Mouse (Mus musculus): ENCODE results near the gene Abca4. TPM values are rescaled to one million over a fixed set of nuclear protein-coding genes. Genes with fewer than 3 reads are reported as not detected.

Abca4 gene
- polyA plus RNA-seq, 1 experiment from 2014 or later = 1.1 TPM

- H3K4me3 ChIP-seq (replicated peaks) = peak overlapping the region; percentile 38
- 7% methylated on average over 17 of the region's 17 CpGs for WGBS
- H3K4me1 ChIP-seq (replicated peaks) = peaks cover 7% of the 10 kb centered on the region
- H3K9me3 ChIP-seq = no peaks in the 10 kb centered on the region
- 0 out of 2 replicates have a peak overlapping the region, but pooled peaks have one; percentile 4 for H3K27ac ChIP-seq
- H3K4me2 ChIP-seq (replicated peaks) = peak overlapping the region; percentile 83
- no peaks in the 10 kb centered on the region for H3K27me3 ChIP-seq (replicated peaks)
- ATAC-seq = peak; percentile 93
- 0 out of 2 replicates have a peak overlapping the region, but pooled peaks have one; percentile 24 for H3K9ac ChIP-seq
- H3K36me3 ChIP-seq = no peaks in the 10 kb centered on the region
Measured at GRCm38 (mm10) chr3:122122127-122122663, 78.0 kb downstream of the Abca4 start.

GRCm38 (mm10) chr3:122122838-122123237, 78.6 kb downstream of the Abca4 start:
- peak overlapping the region; percentile 83 for H3K4me2 ChIP-seq (replicated peaks)
- H3K36me3 ChIP-seq = no peaks in the 10 kb centered on the region
- H3K27me3 ChIP-seq (replicated peaks) = no peaks in the 10 kb centered on the region
- 0 out of 2 replicates have a peak overlapping the region, but pooled peaks have one; percentile 4 for H3K27ac ChIP-seq
- WGBS = 85% methylated on average over 8 of the region's 8 CpGs
- peaks cover 7% of the 10 kb centered on the region for H3K4me1 ChIP-seq (replicated peaks)
- ATAC-seq = no peak
- no peaks in the 10 kb centered on the region for H3K9me3 ChIP-seq
- H3K9ac ChIP-seq = no peak overlapping the region
- H3K4me3 ChIP-seq (replicated peaks) = no peak overlapping the region

DNA sequence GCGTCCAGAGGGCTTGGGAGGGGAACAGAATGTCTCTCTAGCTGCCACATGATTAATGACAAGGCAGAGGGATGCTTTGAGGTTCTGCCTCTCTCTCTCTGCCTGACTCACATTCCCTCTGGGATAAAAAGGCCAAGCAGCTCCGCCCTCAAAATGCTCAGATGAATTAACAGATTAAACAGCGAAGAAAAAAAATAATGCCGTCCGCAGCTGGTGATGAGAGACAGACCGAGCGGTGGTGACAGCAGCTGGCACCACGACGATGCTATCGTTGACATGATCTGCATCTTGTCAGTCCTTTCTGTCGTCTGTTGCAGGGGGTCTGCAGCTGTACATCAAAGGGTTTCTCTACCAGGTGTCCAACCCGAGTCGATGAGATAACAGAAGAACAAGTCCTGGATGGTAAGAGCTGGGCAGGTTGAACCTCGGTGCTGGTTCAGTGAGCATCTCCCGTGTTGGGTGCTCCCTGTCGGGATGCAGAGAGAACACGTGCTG, 84.8 kb downstream of the Abca4 start:
- Histone ChIP-seq H3K4me1 (replicated peaks) (no peaks in the 10 kb centered on the region), H3K4me3 (replicated peaks) (no peak overlapping the region), H3K9me3 (no peaks in the 10 kb centered on the region), H3K27me3 (replicated peaks) (no peaks in the 10 kb centered on the region), H3K9ac (no peak overlapping the region), H3K36me3 (no peaks in the 10 kb centered on the region), H3K4me2 (replicated peaks) (no peak overlapping the region), H3K27ac (no peak overlapping the region)
- WGBS = 34% methylated on average over 17 of the region's 17 CpGs
- ATAC-seq = no peak

DNA sequence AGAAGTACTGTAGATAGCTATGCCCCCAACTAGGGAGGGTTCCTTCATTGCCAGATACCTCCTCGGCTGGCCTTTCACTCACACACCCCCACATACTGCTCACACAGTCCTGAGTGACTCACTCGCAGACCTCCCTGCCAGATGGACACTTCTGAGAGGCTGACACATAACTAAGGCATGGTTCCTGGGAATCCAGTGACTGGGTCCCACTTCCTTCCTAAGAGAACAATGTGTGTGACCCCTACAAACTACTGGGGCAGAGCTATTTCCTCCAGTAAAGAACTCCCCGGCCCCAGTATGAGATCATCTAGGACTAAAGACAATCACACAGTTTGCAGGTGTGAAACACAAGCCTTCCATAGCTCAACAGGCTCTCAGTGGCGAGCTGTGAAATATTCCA, 86.5 kb downstream of the Abca4 start:
- no peak overlapping the region for H3K4me2 ChIP-seq (replicated peaks)
- no peak overlapping the region for H3K4me3 ChIP-seq (replicated peaks)
- H3K27ac ChIP-seq = no peak overlapping the region
- no peak overlapping the region for H3K9ac ChIP-seq
- no peaks in the 10 kb centered on the region for H3K27me3 ChIP-seq (replicated peaks)
- no peaks in the 10 kb centered on the region for H3K4me1 ChIP-seq (replicated peaks)
- no peaks in the 10 kb centered on the region for H3K9me3 ChIP-seq
- peak; percentile 34; the same call in 1 of the 2 replicates for ATAC-seq
- WGBS = 45% methylated on average over 4 of the region's 4 CpGs
- no peaks in the 10 kb centered on the region for H3K36me3 ChIP-seq

DNA sequence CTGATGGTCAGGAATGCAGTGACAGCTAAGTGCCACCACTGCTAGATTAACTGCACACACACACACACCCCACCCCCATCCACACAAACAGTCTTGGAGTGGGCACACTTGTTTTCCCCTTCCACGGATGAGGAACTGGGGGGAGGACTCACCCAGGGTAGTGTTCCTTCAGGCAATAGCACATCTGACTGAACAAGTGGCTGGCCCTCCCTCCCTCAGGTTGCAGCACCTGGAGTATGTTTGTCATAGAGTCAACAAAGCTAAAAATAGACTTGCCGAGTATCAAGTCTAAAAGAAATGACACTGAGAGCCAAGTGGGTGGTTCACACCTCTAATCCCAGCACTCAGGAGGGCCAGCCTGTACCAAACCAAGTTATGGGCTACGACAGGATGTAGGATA, 87.4 kb downstream of the Abca4 start:
- H3K27ac ChIP-seq = no peak overlapping the region
- 23% methylated on average over 3 of the region's 3 CpGs for WGBS
- H3K36me3 ChIP-seq = no peaks in the 10 kb centered on the region
- peak; percentile 71 for ATAC-seq
- no peak overlapping the region for H3K4me2 ChIP-seq (replicated peaks)
- H3K9me3 ChIP-seq = no peaks in the 10 kb centered on the region
- H3K27me3 ChIP-seq (replicated peaks) = no peaks in the 10 kb centered on the region
- H3K4me3 ChIP-seq (replicated peaks) = no peak overlapping the region
- no peaks in the 10 kb centered on the region for H3K4me1 ChIP-seq (replicated peaks)
- H3K9ac ChIP-seq = no peak overlapping the region

- no peak overlapping the region for H3K9ac ChIP-seq
- WGBS = 32% methylated on average over 5 of the region's 5 CpGs
- no peaks in the 10 kb centered on the region for H3K36me3 ChIP-seq
- ATAC-seq = no peak
- H3K27me3 ChIP-seq (replicated peaks) = no peaks in the 10 kb centered on the region
- H3K4me3 ChIP-seq (replicated peaks) = no peak overlapping the region
- H3K4me1 ChIP-seq (replicated peaks) = no peaks in the 10 kb centered on the region
- H3K27ac ChIP-seq = no peak overlapping the region
- H3K4me2 ChIP-seq (replicated peaks) = no peak overlapping the region
- H3K9me3 ChIP-seq = no peaks in the 10 kb centered on the region
Measured at GRCm38 (mm10) chr3:122133255-122133654, 89.0 kb downstream of the Abca4 start.

DNA sequence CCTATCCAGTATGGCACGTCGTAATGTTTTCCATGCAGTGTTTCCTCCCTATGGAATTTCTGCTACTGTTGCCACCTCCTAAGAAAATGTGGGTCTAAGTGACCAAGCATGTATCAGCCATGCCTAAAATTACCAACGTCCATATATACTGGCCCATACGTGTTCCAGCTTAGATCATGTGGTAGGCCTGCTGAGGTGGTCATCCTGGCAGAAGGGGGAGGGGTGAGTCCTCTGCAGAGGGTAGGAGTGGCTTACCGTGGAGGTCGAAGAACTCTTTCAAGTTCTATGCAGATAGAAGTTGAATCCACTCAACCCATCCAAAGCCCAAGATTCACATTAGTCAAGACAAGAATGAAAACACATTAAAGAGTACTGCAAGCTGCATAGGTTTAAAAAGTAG, 89.6 kb downstream of the Abca4 start:
- no peaks in the 10 kb centered on the region for H3K27me3 ChIP-seq (replicated peaks)
- no peak overlapping the region for H3K4me3 ChIP-seq (replicated peaks)
- no peak overlapping the region for H3K9ac ChIP-seq
- H3K4me1 ChIP-seq (replicated peaks) = no peaks in the 10 kb centered on the region
- H3K9me3 ChIP-seq = no peaks in the 10 kb centered on the region
- H3K4me2 ChIP-seq (replicated peaks) = no peak overlapping the region
- no peak overlapping the region for H3K27ac ChIP-seq
- H3K36me3 ChIP-seq = no peaks in the 10 kb centered on the region
- no peak for ATAC-seq
- 44% methylated on average over 6 of the region's 6 CpGs for WGBS

DNA sequence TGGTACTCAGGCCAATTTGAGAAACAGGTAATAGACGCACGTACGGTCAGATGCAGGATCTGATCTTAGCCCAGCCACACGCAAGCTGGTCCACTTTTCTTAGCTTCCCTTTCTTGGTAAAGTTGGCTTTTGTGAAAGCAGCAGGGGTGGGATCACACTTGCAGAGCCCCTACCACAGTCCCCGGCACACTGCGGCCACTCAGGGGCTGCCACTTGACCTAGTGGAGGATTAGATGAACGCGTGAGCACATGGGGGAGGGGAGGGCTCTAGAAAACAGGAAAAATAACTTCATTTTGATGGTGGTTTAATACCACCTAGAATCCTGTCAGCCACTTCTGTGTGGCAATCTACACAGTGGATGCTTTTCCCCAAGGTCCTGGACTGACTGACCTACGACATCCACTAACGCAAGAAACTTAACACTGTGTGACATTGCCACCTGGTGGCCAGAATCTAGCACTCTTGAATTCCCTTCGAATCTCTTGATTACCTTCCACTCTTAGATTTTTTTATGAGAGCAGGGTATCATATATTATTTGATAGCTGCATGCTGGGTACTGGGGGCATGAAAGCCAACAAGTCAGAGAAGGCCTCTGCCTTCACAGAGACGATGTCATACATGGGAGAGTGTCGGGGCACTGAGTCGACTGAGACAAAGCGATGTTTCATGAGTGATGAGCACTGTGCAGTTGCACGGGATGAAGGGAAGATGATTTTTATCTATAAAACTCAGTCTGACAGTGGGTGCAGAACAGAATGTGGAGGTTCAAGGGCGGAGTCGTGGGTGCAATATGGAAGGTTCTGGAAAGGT, 96.6 kb downstream of the Abca4 start:
- WGBS = 67% methylated on average over 18 of the region's 18 CpGs

GRCm38 (mm10) chr3:122142256-122142922, 98.1 kb downstream of the Abca4 start:
- no peaks in the 10 kb centered on the region for H3K27me3 ChIP-seq (replicated peaks)
- no peak overlapping the region for H3K4me3 ChIP-seq (replicated peaks)
- no peaks in the 10 kb centered on the region for H3K36me3 ChIP-seq
- H3K27ac ChIP-seq = no peak overlapping the region
- H3K9me3 ChIP-seq = no peaks in the 10 kb centered on the region
- no peak for ATAC-seq
- 71% methylated on average over 9 of the region's 9 CpGs for WGBS
- no peaks in the 10 kb centered on the region for H3K4me1 ChIP-seq (replicated peaks)
- H3K4me2 ChIP-seq (replicated peaks) = no peak overlapping the region
- no peak overlapping the region for H3K9ac ChIP-seq

More for the DNA sequence above, 96.6 kb downstream of the Abca4 start:
- Histone ChIP-seq H3K27ac (no peak overlapping the region), H3K4me2 (replicated peaks) (no peak overlapping the region), H3K36me3 (no peaks in the 10 kb centered on the region), H3K9me3 (no peaks in the 10 kb centered on the region), H3K9ac (no peak overlapping the region), H3K27me3 (replicated peaks) (no peaks in the 10 kb centered on the region), H3K4me1 (replicated peaks) (no peaks in the 10 kb centered on the region), H3K4me3 (replicated peaks) (no peak overlapping the region)
- ATAC-seq = peak; percentile 49; the same call in 1 of the 2 replicates

GRCm38 (mm10) chr3:122143432-122143831, 99.2 kb downstream of the Abca4 start:
- Histone ChIP-seq H3K4me1 (replicated peaks) (no peaks in the 10 kb centered on the region), H3K27me3 (replicated peaks) (no peaks in the 10 kb centered on the region), H3K4me2 (replicated peaks) (no peak overlapping the region), H3K4me3 (replicated peaks) (no peak overlapping the region), H3K27ac (no peak overlapping the region), H3K9me3 (no peaks in the 10 kb centered on the region), H3K36me3 (no peaks in the 10 kb centered on the region), H3K9ac (no peak overlapping the region)
- 79% methylated on average over 3 of the region's 3 CpGs for WGBS
- no peak for ATAC-seq

- no peaks in the 10 kb centered on the region for H3K9me3 ChIP-seq
- 88% methylated on average over 3 of the region's 3 CpGs for WGBS
Measured at GRCm38 (mm10) chr3:122145430-122145829, 101.2 kb downstream of the Abca4 start.

DNA sequence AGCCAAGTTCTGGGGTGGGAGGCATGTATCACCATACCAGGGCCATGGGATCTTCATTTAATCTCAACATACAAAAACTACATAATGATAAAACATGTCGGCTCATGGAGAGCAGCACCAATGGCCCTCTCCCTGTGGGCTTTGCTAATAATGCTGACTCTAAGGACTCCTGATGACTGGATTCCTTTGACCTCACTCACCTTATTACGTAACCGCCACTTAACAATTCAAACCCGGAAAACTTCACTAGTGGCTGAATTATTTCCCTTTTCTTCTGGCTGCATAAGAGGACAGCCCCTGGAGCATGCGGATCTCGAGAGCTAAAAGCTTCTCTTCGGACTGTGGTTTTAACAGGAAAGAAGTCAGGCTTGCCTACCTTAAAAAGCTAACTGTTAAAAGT, 106.6 kb downstream of the Abca4 start:
- Histone ChIP-seq H3K9ac (no peak overlapping the region), H3K36me3 (no peaks in the 10 kb centered on the region), H3K4me2 (replicated peaks) (no peak overlapping the region), H3K27ac (no peak overlapping the region), H3K27me3 (replicated peaks) (no peaks in the 10 kb centered on the region), H3K4me1 (replicated peaks) (no peaks in the 10 kb centered on the region), H3K4me3 (replicated peaks) (no peak overlapping the region), H3K9me3 (no peaks in the 10 kb centered on the region)
- 75% methylated on average over 7 of the region's 7 CpGs for WGBS
- no peak for ATAC-seq

More at GRCm38 (mm10) chr3:122145430-122145829, 101.2 kb downstream of the Abca4 start:
- Histone ChIP-seq H3K27me3 (replicated peaks) (no peaks in the 10 kb centered on the region), H3K27ac (no peak overlapping the region), H3K36me3 (no peaks in the 10 kb centered on the region), H3K4me1 (replicated peaks) (no peaks in the 10 kb centered on the region), H3K4me3 (replicated peaks) (no peak overlapping the region), H3K9ac (no peak overlapping the region), H3K4me2 (replicated peaks) (no peak overlapping the region)
- ATAC-seq = no peak
